Mouse (Mus musculus): Measurements from ENCODE around the gene Sox13.

Gene Sox13

DNA sequence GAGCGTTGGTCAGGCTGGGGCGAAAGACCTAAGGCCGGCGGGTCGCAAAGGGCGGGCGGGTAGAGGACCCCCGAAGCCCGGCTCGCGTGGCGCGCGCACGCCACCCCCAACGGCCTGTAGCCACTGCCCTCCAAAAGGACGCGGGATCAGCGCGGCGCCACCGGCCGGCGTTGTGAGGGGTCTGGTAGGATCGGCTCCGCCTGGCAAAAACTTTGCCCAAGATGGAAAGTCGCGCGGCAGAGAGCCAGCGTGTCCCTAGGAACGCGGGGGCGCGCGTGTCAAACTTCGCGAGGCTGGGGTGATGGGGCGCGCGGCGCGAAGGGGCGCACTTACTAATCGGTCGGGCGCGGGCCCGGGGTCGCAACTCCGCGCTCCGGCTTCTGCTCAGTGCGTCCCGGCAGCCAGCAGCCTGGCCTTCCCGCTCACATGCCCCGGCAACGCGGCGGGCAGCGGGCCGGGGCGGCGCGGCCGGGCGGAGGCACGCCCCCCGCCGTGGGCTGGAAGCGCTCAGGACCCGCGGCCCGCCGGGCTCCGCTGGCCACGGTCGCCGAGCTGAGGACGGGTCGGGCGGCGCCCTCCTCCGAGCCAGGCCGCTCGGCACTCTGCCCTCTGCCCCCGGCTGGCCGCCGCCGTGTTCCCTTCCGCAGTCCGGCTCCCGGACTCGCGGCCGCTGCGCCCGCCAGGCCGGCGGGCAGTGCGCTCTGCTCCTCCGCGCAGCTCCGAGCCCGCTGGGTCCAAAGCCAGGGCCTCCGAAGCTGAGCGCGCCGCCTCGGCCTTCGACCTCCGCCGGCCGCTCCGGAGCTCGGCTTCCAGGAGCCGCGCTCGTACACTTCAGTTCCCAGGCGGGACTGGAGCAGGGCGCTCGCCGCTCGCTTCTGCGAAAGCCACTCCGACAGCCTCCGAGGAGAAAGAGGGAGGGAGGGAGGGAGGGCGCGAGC lies at the start of gene Sox13:
TSS of gene Sox13 (minus strand) at position 835 of the 938 bp plus-strand sequence.
- peak; percentile 62 to 67 for DNase-seq (ENCODE audit: low spot score in 2 of 2)

DNA sequence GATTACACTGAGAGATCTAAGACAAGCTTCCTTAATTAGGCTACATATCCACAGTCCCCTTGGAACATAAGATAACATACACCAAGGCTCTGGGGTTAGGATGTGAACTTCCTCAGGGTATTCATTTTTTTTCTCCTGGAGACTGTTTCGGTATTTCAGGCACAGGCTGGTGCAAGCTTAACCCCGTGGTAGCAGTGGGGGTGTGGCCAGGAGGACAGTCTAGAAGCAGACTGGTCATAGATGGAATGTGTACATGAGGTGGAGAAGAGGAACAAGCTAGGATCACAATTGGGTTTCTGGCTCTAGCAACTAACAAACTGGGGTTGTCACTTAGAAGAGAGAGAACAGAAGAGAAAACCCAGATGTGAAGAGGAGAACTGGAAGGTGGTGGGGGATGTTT lies 47.4 kb upstream of the Sox13 start:
- no peak for DNase-seq (ENCODE audit: low spot score in 2 of 2)

DNA sequence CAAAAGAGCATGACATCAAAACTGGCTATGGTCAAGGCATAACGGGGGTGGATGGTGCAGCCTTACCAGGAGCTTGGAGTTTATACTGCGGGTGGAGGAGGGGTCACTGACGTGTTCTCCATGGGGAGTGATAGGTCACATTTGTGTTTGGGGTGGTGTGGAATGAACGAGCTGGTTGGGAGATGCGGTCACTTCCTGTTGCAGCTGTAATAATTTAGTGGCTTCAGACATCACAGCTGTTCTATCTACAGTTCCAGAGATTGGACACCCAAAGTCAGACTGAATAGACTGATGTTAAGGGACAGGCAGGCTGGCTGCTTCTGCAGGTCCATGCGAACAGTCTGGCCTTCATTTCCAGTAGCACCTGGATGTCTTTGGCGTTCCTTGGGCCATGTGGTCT lies 46.9 kb upstream of the Sox13 start:
- DNase-seq (ENCODE audit: low spot score in 2 of 2) = peak in 1 of 2 experiments; percentile 20

DNA sequence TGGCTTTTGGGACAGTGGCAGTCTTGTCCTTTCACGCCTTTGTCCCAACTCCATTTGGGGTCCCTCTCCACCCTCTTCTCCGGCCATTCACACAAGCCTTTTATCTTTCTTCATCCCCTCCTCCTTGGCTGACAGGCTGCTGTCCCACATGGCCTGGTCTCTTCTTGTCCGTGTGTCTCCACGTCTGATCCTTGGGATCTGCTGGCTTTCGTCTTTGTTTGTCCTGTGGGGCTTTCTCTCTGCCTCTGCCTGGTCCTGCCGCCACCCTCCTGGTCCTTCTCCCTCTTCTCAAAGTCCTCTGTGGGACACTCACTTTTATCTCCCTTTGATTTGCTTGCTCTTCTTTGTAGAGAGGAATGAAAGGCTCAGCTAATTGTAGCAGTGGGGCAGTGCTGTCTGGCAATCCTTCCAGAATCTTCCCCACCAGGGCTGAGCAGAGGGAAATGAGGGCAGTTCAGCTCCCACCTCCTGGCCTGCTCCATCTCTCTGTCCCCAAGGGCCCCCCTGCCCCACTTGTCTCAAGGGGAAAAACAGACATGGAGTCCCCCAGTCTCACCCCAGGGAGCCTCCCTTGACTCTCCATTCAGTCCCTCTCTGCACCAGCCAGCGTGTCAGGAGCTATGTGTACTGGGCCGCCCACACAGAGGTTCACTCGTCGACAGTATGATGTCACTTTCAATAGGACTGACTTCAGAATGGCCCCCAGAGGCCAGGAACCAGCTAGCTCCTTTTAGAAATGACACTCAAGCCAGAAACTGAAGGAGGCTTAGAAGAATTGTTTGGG lies 46.3 kb upstream of the Sox13 start:
- no peak for DNase-seq (ENCODE audit: low spot score in 2 of 2)

DNA sequence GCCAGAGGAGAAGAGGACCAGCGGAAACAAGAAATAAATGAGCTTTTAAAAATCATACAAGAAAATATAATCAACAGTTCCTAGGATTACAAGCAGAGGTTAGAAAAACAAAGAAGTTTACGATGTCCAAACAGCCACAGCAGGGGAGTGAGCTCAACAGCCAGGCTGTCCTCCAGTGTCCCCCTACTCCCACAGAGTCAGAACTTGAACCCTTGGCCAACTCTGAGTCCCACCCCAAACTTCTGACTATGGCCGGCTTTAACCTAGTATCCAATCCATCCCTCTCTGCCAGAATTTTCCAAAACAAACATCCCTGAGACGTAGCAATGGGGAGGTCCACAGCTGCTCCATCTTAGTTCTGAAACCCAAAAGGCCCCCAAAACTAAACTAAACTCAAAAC lies 45.0 kb upstream of the Sox13 start:
- DNase-seq (ENCODE audit: low spot score in 2 of 2) = no peak

DNA sequence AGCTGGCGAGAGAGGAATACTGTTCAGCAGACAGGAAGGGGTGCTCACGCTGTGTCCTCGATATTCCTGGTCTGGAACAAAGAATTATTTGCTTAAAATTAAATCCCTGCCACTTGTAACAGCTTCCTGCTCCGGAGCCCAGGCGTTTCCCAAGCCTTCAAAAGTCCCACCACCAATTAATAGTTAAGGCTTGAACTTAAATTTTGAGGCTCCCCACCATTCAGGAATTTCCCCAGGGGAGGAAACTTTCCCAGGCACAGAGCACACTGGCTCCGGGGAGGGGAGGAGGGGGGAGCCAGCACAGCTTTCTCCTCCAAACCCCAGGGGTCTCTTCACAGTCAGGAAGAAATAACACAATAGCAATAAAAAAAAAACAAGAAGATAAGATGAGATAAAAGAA lies 44.6 kb upstream of the Sox13 start:
- no peak for DNase-seq (ENCODE audit: low spot score in 2 of 2)

DNA sequence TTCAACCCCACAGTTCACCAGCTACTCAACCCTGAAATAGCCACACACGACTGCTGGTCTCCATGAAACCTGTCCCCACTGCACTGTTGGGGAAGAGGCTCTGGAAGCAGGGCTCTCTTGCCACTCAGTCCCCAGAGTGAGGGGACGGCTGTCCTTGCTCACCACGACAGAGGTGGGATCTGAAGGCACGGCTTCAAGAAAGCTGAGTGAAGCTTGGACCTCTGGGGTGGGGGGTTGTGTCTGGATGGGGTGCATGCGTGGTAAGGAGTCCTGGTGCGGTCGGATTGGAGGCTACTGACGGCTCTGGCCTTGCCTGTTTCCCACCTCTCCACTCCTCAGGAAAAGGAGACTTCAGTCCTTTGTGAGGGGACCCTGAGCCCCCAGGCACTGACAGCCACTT lies 43.7 kb upstream of the Sox13 start:
- DNase-seq (ENCODE audit: low spot score in 2 of 2) = no peak

DNA sequence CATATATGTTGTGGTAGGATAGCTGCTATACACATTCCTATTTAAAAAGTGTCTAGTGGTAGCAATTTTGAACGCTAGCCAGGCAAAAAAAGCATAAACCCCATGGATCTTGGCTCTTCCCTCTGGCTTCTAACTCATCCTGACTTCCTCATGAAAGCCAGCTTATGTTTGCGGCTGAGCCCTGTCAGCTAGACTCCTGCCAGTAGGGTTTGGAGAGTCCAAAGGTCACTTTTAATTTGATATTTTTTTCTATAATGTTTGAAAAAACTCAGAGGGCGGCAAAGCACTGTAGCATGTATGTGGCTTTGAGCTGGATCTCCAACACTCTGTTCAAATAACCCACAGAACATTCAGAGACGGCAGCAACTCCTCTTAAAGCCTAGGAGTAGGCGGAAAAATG lies 39.0 kb upstream of the Sox13 start:
- no peak for DNase-seq (ENCODE audit: low spot score in 2 of 2)

DNA sequence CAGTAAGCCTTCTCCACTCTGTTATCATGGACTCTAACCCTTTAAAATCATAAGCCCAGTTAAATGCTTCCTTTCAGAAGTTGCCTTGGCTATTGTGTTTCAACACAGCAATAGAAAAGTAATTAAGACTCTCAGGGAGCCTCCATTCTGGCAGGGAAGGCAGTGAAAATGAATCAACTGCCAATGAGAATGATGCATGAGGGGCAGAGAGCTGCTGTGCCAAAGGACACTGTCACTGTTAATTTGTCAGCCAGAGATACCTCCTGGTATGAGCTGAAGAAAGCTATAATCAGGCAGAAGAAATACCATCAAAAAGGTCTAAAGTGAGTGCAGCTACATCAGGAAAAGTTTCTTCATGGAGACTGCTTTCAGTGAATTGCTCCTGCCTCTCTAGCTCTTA lies 36.8 kb upstream of the Sox13 start:
- DNase-seq (ENCODE audit: low spot score in 2 of 2) = no peak

DNA sequence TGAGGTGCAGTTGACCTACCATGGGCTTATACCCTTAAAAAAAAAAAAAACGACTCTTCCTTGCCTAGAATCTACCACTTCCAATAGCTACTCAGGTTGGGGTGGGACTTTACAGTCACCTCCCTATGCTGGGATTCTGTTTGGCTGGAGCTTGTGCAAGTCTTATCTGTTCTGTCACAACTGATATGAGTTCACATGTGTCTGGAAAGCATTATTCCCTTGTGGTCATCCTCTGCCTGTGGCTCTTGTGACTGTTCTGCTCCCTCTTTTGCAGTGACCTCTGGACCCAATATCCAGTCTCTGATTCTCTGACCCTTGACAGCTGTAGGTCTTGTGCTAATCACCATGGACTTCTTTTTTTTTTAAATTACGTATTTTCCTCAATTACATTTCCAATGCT lies 31.9 kb upstream of the Sox13 start:
- DNase-seq (ENCODE audit: low spot score in 2 of 2) = no peak

DNA sequence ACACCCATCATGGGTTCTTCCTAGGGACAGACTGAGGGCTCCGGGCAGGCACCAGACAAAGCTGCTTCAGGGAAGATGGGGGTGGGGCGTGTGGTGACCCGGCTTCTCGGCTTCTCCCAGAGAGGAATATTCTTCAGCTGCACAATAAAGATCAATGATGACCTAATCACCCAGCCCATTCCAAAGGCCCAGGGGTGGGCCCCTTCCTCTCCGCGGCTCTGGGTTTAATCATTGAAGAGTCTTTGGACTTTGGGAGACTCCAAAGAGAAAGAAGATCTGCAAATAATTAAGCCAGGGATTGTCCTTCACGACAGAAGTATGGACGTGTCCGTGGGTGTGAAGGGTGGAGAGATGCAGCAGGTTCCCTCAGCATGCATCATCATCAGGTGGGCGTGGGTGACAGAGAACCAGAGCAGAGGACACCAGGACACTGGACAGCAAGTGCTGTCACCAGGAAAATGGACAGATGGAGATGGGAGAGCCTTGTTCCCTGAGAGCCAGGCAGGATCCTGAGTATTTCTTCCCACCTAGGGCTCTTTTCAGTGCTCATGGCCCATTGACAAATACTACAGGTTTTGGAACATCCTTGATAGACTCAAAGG lies 28.5 kb upstream of the Sox13 start:
- no peak for DNase-seq (ENCODE audit: low spot score in 2 of 2)

DNA sequence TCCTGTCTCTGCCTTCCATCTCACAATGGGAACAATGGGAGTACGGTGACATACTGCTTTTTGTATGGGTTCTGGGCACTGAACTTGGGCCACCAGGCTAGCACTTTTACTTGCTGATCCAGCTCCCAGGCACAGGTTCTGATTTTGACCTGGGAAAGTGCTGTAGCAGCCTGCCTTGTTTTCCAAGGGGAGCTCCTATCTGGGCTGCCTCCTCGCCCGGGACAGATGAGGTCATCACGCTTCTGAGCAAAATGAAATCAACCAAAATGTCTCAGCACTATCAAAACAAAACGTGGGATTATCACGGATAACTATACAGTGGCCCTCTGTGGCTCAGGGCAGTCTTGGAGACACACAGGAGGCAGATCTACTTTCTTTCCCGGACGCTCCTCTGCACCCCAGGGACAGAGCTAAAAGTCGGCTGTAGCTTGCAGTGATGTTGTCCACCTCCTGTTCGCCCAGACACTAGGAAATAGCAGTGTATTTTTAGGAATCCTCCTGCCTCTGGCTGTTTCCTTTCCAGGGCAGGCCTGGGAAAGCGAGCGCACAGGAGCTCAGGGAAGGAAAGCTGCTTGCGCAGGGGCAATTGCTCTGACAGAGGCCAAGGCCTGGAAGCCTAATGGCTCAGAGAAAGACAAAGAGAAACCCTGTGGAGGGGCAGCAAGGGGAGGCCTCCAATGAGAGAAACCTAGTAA lies 27.8 kb upstream of the Sox13 start:
- no peak for DNase-seq (ENCODE audit: low spot score in 2 of 2)

DNA sequence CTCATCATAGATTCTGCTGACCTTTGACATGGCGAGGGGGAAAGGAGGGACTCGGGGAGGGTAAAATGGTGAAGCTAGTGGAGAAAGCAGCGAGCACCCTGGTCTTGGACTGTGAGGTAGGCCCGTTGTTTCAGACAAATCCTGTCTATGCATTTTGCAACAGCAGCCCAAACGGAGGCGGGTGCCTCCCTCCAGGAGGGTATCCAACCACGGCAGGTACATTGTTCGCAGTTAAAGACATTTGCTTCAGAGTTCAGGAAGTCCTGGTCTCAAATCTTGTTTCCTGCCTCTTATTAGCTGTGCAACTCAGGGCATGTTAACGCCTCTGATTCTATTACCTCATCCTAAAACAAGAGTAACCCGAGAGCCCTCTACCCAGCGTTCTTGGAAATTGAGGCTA lies 26.8 kb upstream of the Sox13 start:
- DNase-seq (ENCODE audit: low spot score in 2 of 2) = no peak

DNA sequence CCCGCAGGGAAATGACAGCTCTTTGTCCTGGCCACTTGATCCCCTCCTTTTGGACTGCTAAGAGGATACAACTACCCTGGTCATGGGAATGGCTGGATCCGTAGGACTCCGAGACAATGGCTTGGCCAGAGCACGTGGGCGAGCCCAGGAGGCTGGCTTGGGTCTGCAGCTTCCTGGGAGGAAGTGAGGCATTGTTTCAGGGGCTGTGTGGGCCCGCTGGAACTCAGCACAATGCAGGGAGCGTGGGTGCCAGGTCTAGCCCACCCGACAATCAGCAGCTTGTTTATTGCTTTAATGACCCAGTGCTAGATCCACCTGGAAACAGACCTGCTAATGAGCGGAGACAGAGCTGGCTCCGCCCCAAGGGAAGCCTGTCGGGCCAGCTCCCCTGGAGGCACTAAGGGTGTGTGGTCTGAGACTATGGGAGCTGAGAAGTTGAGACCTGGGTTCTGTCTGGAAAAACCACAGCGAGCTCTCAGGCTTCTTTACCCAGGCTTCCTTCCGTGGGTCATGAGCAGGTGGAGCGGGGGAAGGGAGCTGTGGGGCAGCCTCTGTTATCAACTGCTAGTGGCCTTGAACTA lies 24.3 kb upstream of the Sox13 start:
- DNase-seq (ENCODE audit: low spot score in 2 of 2) = no peak

DNA sequence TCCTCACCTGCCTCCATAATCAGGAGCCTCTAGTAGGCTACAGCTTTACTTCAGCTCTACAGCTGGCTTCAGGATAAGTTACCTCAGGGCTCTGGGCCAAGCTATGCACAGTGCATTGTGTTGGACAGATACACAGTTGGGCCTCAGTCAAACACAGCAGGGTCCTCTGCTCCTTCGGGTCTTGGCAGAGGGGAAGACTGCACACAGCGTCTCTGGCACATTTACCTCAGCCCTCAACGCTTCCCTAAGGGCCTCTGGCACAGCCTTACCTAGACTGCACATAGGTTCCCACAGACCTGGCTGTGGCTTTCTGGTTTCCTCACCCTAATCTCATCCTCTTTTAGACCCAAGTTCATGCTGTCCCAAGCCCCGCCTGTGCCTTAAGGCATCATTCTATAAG lies 22.1 kb upstream of the Sox13 start:
- DNase-seq (ENCODE audit: low spot score in 2 of 2) = no peak

DNA sequence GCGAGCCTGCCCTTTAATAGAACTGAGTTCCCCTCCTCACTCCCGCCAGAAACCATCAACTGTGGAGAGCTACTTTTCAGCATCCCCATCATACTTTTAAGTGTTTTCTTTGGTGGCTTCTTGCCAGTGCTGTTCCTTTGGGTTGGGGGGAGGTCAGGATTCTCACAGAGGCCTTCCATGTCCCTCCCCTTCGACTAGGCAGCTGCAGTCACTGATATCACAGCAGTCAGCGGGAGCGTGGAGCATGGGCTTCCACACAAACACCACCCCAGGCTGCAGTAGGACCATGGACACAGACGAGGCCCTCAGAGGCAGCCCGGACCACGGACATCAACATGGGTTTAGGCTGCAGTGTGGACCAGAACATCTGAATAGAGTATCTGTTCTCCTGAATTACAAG lies 20.1 kb upstream of the Sox13 start:
- no peak for DNase-seq (ENCODE audit: low spot score in 2 of 2)

DNA sequence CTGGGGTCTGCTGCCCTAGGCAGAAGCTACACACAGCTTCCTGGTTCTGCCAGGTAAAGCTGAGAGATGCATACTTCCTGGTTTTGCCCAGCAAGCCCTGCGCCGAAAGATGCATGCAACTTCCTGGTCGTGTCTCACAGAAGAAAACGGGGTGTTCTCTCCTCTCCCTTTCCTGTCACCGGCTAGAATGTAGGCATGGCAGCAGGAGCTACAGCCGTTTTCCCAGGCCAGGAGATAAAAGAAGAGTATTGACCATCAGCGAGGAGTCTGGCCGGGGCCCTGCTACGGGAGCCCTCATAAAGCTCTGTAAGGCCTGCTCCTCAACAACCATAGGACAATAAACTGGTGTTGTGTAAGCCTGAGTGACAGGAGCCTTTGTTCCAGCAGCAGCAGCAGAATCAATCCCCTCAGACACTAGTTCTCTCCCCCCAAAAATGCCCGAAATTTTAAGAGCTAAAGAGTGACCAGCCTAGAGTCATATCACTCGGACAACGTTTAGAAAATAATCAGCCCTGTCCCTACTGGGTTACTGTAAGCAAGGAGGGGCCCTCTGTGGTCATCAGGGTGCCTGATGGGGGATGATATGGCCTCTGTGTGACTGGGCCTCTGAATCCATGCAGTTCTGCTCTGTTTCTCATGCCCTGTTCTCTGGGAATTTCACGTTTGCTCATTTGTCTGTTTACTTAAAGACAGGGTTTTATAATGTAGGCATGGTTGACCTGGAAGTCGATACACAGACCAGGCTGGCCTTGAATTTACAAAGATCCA lies 13.9 kb upstream of the Sox13 start:
- DNase-seq (ENCODE audit: low spot score in 2 of 2) = no peak

DNA sequence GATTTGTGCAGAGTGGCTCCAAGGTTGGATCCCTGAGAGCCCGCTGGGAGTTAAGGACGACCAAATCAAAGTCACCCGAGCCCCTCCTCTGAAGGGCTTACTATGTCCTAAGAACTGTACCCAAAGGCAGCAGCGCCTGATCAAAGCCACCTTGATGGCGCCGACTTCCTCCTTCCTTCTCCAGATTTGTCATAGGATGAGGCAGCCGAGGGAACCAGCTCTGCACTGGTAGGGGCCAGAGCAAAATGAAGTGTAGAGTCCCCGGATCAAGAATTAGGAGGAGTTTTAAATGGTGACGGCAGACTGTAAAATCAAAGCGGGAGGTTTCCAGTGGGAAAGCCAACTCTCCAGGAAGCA lies 10.6 kb upstream of the Sox13 start:
- DNase-seq (ENCODE audit: low spot score in 2 of 2) = no peak

DNA sequence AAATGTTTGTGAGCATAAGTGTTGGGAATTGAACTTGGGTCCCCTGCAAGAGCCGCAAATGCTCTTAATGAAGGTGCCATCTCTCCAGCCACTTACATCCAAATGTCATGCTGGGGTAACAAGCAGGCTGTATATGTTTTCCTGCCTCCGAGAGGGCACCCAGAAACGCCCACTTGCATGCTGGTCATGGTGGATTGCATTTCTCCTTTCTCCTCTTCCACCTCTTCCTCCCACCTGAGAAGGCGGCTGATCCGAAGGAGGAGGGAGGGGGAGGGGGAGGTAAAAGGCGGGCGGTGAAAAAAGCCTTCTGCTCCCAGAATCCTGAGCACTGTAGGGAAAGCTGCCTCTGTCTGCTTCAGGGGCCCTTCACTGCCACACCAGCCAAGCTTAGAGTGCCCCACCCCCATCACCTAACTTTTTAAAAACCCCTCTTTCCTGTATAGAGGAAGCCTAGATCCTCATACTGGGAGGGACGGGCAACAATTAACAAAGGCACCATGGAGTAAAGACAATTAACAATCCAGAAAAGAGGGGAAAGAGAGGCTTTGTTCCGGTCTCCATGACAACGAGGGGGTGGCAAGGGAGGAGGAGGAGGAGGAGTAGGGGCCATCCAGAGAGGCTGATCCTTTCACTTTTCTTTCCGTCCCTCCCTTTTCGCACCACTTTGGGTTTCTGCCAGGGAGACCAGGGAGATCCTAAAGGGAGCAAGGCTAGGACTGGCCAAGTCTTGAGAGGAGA lies 10.0 kb upstream of the Sox13 start:
- no peak for DNase-seq (ENCODE audit: low spot score in 2 of 2)

DNA sequence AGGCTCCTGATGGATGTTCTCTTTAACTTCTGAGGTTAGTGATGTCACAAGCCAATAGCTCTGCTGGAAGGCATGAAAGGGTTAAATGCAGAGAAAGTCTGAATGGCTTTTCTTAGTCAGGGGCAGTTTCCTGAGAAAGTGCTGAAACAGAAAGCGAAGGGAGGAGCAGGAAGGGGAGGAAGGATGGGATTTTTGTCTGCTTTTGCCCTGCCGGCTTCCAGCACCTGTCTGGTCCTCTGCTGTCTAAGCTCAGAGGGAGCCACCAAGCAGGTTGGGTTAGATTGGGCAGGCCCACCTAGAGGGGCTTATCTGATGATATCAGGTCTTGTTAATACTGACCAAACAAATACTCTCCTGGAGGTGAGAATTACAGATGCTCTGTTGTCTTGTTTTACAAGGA lies 8.4 kb upstream of the Sox13 start:
- DNase-seq (ENCODE audit: low spot score in 2 of 2) = no peak
